Mouse (Mus musculus): ENCODE results near the gene Gm14391.
"Not testable (repeated sequence)": the region's sequence is repeated elsewhere in the genome, so short reads cannot be mapped to it uniquely, and the experiment has no call there.

The Gm14391 gene

GRCm38 (mm10) chr2:175206732-175207131, at the start of gene Gm14391:
TSS of gene Gm14391 (minus strand) at chr2:175206917.
- not testable (repeated sequence) for DNase-seq (ENCODE audit: low spot score)

DNA sequence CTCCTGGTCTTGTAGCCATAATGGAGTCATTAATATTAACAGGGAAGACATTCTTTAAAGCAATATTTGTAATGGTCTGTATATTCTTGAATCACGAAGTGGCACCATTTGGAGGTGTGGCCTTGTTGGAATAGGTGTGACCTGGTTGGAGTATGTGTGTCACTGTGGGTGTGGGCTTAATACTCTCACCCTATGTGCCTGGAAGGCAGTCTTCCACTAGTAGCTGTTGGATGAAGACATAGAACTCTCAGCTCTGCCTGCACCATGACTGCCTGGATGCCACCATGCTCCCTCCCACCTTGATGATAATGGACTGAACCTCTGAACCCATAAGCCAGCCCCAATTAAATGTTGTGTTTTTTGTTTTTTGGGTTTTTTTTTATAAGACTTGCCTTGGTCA, 27.7 kb downstream of the Gm14391 start:
- DNase-seq (ENCODE audit: low spot score), result not testable (repeated sequence)

DNA sequence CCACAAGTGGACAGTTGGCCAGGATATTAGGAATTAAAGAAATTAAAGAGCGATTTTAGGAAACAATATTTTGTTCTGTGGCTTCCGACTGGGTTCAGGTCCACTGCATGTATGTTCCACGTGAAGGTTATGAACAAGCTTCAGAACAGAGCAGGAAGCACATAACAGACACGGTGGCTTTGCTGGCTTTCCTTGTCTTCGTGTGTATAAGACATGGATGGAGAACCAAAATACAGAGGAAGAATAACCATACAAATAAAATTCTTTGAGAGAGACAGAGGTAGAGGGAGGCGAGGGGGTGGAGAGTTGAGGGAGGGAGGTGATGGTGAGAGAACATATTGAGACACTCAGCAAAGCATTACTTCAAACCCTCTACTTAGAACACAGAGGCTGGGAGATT, 30.4 kb downstream of the Gm14391 start:
- no peak for DNase-seq (ENCODE audit: low spot score)

DNA sequence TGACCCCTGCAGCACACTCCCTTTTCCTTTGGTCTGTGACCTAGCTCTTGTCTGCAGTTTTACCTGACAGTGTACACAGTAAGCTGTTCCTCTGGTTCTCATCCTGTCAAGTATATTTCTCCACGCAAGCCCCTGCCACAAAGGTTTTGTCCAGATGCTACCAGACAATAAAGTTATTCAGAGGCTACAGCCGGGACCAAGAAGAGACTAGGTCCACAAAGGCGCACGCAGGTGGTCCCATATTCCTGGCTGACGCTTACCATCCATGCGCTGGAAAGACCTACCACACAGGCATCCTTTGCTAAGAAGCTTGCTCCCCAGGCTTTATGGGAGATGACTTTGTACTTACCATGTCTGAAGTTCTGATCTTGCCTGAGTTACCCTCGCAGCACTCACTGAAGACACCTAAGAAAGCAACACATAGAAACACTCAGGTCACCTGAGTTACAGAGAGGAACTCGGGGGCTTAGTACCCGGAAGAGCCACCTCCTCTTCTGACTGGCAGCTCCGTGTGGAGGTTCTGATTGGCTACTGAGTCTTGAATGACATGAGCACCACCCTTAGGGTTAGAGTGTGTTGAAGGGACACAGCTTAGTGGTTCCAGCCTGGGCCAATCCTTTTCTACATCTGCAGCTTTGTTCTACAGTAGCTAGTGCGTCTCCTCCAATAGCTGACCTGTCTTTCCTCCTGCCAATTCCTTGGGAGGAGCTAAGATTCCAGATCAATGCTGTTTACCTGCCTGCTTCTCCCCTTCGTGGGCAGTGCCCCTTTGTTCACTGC, 31.1 kb downstream of the Gm14391 start, which contains the start of gene Gm14443:
Gene Gm14443 (minus strand): TSS at position 471 of the 780 bp plus-strand sequence.
- DNase-seq (ENCODE audit: low spot score), result not testable (repeated sequence)

DNA sequence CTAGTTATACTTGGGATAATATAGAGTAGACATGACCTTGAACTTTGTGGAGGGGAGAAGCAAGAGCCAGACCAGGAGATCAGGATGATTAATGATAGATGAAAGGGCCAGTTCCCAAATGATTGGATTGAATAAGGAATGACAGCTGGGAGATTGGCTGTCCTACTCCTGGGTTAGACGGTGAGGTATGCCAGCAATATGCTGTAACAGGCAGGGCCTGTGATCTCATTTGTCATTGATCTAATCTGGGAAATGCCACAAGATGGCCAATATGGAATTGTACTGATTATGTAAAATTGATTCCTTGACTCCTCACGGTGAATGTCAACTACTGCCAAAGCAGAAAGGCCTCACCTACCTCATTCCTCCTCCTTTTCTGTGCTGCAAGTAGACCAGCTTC, 32.7 kb downstream of the Gm14391 start:
- not testable (repeated sequence) for DNase-seq (ENCODE audit: low spot score)

GRCm38 (mm10) chr2:175172906-175173595, 33.7 kb downstream of the Gm14391 start:
- not testable (repeated sequence) for DNase-seq (ENCODE audit: low spot score)

- no peak for DNase-seq (ENCODE audit: low spot score)
These were observed 34.6 kb downstream of the Gm14391 start for GRCm38 (mm10) chr2:175172123-175172522.

- not testable (repeated sequence) for DNase-seq (ENCODE audit: low spot score)
These were observed 39.8 kb downstream of the Gm14391 start for GRCm38 (mm10) chr2:175166870-175167269.

DNA sequence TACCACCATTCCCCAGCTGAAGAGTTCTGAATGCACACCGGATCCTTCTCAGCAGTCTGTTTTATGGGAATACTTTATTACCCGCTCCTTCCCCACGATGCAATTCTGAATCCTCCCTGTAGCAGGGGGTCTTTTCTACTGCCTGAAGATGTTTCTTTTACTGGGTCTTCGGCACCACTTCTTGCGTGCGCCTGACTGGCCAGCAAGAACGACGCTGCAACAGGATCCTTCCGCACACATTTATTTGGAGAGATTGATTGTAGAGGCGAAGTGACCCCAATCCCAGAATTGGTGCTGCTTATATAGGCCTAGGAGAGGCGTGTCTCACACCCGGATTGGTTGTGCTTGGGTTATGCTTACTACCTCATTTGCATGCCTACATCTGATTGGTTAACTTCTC, 41.6 kb downstream of the Gm14391 start:
- not testable (repeated sequence) for DNase-seq (ENCODE audit: low spot score)

GRCm38 (mm10) chr2:175161438-175161837, 45.3 kb downstream of the Gm14391 start:
- not testable (repeated sequence) for DNase-seq (ENCODE audit: low spot score)

- no peak for DNase-seq (ENCODE audit: low spot score)
These were observed 48.1 kb downstream of the Gm14391 start for GRCm38 (mm10) chr2:175158642-175159041.

DNA sequence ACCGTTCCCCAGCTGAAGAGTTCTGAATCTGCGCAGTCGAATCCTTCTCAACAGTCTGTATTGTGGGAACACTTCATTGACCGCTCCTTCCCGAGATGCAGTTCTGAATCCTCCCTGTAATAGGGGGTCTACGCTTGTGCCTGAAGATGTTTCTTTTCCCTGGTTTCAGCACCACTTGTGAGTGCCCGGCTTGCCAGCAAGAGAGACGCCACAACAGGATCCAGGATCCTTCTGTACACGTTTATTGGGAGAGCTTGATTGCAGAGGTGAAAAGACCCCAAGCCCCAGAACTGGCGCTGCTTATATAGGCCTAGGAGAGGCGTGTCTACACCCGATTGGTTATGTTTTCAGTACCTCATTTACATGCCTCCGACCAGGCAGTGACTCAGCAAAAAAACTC, 50.0 kb downstream of the Gm14391 start:
- no peak for DNase-seq (ENCODE audit: low spot score)

- not testable (repeated sequence) for DNase-seq (ENCODE audit: low spot score)
These were observed 64.8 kb downstream of the Gm14391 start, which contains the start of gene Gm14399 for GRCm38 (mm10) chr2:175141993-175142295. TSS of gene Gm14399 (minus strand) at chr2:175142012.

DNA sequence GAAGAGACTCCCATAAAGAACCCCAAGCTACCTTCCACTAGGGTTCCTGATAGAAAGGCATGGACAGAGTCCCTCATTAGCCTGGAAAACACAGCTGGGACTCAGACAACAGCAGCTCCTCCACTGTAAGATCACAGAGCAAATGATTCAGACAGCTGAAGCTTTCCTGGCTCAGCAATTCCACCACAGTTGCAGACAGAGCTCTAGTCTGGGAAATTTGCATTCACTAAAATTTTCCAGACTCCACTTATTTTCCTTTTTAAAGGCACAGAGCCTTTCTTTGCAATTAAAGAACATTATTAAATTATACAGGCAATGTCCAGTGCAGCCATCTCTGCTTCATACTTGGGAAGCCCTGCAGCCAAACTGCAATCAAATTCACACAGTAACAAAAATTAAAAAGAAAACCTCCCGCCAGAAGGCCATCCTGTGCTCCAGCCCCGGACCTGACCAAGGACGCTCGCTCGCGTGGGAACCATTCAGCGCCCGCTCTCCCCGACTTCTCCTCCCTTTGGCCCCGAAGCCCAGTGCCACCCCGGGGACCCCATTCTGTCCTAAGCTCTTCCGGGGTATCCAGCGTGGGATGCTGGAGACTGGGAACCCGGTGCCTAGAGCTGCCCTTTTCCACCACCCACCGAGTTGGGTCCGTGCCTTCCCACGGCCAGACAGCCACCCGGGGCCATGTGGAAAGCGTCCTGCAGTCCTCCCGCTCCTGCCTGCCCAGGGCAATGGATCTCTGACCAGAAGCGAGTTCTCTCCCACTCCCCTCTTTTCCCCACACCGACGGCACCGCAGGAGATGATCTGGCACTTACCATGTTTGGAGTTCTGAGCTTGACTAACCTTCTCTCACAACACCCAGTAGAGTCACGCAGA, 65.4 kb downstream of the Gm14391 start:
- not testable (repeated sequence) for DNase-seq (ENCODE audit: low spot score)
